Mouse (Mus musculus): ENCODE measurements around the gene Tmem135. TPM values are rescaled to one million over a fixed set of nuclear protein-coding genes. Genes with fewer than 3 reads are reported as not detected.
A peak's percentile ranks its signal among the peaks of the same experiment; 100 is the strongest.

Gene Tmem135
- total and polyA plus RNA-seq, 3 experiments, result 87.3 to 469 (median 125) TPM

DNA sequence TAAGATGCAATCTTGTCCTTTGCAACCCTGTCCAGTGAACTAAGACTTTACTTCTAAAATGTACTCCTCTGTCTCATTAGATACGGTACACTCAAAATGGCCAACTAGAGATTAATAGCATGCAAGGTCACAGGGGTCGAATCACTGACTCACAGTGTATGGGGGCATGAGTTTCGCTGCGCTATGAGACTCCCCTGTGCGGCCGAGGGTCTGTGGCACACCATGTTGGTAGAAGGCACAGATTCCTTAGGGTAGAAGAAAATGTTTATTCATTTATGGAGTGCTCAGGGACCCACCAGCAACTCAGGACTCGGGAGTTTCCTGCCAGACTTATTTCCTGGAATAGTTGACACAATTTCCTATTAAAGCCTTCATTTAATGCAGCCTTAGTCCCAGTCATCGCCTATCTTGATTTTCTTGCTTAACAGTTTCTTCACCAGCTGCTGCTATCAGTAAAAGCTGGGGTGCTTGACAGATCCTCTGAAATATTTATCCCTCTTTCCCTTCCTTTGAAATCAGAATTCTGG is 14.2 kb upstream of the Tmem135 start:
- DNase-seq, result no peak

- peak; percentile 49 for DNase-seq
Measured at GRCm38 (mm10) chr7:89417707-89418106, 13.7 kb upstream of the Tmem135 start.

- DNase-seq, result no peak
Measured at GRCm38 (mm10) chr7:89416027-89416426, 12.0 kb upstream of the Tmem135 start.

- no peak for DNase-seq
Measured at GRCm38 (mm10) chr7:89412094-89412493, 8.1 kb upstream of the Tmem135 start.

- no peak for DNase-seq
Measured at GRCm38 (mm10) chr7:89411346-89411745, 7.3 kb upstream of the Tmem135 start.

DNA sequence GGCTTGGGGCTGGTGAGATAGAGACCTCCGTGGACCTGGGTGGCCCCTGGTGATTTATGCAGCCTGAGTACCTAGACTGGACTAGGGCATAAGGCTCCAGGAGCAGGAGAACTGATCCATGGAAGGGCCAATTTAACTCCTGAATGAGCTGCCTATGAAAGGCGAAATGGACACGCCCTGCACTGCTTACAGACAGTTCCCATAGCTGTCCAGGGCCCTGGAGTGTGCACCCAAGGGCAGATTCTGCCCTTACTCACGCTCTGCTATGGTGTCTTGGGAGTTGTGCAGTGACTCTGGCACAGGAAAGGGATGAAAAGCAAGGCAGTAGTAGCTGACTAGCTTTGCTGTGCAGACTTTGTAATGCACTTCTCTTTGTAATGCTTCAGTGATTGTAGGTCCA is 6.3 kb upstream of the Tmem135 start:
- DNase-seq, result no peak

- DNase-seq, result no peak
Measured at GRCm38 (mm10) chr7:89407006-89407940, 3.3 kb upstream of the Tmem135 start.

- no peak for DNase-seq
Measured at GRCm38 (mm10) chr7:89406011-89406410, 2.0 kb upstream of the Tmem135 start.

DNA sequence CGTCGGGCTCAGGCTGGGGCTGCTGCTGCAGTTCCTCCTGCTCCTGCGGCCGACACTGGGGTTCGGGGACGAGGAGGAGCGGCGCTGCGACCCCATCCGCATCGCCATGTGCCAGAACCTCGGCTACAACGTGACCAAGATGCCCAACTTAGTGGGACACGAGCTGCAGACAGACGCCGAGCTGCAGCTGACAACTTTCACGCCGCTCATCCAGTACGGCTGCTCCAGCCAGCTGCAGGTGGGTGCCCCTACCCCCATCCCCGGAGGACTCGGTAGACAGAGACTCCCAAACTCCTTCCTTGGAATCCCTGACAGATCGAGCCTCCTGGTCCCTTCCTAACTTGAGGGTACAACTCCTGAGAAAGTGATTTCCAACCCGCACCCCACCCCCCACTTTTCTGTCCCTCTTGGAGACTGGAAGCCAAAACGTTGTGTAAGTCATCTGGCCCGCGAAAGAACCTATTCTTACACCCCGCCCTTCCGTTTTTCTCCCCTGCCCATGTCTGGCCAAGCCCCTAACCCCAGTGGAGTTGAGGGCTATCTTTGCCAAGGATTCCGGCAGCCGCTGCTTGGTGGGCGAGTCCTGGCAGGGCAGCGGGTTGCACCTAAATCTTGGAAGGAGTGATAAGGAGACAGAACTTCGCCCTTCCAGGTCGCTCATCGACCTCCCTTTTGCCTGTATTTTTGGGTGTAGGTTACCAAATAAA is 865 bp upstream of the Tmem135 start:
- peak; percentile 73 for DNase-seq

GRCm38 (mm10) chr7:89403053-89403972 is 709 bp downstream of the Tmem135 start:
- DNase-seq, result peak; percentile 89

DNA sequence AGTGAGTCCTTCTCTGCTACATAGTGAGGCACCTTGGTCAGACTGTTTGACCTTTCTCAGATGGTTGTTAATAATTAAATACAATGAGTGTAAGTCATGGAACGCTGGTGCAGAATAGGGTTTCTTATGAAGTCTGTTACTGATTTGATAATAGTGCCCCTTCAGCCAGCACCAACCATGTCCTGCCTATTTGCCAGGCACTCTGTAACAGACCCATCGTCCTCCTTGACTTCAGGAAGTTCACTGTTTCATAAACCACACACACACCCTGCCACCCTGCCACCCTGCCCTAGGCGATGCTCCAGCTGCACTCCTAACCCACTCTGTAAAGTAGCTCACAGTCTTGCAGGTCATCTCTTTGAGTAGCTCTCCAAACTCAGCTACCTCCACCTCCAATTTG is 2.1 kb downstream of the Tmem135 start:
- no peak for DNase-seq

GRCm38 (mm10) chr7:89401136-89401858 is 2.7 kb downstream of the Tmem135 start:
- no peak for DNase-seq

DNA sequence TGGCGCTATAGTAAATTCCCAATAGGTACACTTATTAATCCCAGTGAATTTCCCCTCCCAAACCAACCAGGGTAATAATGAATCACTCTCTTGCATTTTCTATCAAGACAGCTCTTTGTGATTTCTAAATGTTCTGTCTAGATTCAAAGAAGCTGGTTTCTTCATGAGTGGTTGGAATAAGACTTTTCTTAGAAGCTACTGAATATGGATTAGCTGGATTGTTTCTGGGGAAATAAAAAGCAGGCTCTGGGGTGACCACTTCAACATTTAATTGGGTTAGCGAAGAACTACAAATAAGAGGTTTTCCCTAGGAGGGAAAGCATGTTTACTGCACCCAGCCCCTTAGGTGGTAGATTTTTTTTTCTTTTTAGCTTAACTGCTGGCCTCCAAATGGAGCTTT is 3.3 kb downstream of the Tmem135 start:
- no peak for DNase-seq

- DNase-seq, result no peak
Measured at GRCm38 (mm10) chr7:89397837-89398534, 6.0 kb downstream of the Tmem135 start.

DNA sequence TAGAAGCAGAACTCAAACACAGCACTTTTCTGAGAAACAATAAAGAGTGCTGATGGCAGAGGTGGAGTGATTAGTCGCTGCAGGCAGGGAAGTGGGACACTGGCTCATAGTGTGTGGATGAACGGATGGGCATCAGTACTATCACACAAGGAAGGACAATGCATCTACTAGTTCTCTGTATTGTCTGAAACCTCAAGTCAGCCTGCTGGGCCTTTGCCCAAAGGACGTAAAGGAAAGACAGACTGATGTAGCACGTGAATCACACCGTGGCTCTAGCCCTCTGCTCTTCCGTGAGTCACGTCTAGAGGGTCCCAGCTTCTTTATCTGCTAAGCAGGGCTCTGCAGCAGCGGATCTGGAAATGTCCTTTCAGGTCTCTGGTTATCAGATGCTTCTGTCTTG is 7.6 kb downstream of the Tmem135 start:
- no peak for DNase-seq

GRCm38 (mm10) chr7:89395399-89395798 is 8.6 kb downstream of the Tmem135 start:
- no peak for DNase-seq

DNA sequence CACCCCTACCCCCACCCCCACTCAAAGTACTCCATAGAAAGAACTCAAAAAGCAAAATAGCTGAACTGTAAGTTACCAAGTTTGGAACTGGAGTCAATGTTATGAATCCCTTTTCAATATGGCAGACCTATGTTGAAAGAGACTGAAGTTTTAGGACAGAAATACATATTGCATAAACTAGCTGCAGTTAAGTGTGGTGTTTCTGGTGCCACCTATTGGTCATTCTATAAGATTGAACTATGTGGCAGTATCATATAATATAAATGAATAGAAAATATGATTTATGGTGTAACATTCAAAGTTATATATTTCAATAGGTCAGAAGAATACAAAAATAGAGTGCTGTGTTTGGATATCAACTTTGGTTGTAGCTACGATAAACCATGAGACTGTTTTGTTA is 11.2 kb downstream of the Tmem135 start:
- DNase-seq, result no peak

DNA sequence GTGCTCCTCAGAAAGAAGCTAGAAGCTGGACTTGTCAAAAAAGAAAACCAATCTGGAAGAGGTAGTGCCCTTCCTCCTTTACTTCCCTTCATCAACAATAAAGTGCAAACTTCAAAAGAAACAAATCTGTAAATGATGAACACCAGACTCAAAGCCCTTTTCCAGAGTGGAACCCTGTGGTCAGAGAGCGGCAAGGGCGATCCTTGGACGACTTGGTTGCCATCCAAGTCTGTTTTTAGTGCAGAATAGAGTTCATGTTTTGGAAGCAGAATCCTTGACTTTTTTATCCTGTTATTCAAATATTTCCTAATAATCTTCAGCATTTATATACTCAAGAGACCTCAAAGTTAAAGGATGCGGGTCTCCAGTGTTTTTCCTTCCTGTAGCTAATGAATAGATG is 11.6 kb downstream of the Tmem135 start:
- peak; percentile 61 for DNase-seq

DNA sequence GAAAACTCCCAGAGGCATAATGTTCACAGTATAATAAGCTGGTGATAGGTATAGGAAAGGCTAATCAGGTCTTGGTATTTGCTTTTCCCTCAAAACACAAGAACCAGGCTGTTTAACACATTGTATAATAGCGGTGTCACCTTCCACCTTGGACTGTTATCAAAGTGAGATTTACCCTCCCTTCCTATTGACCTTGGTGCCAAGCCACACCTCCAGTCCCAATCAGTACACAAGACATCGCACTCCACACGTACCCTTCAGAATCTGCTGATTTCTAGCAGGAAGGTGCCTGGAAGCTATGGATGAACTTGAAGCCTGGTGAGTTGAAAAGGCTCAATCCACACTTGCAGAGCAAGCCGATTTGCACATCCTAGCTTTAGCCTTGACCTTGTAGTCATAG is 12.2 kb downstream of the Tmem135 start:
- DNase-seq, result peak; percentile 41

DNA sequence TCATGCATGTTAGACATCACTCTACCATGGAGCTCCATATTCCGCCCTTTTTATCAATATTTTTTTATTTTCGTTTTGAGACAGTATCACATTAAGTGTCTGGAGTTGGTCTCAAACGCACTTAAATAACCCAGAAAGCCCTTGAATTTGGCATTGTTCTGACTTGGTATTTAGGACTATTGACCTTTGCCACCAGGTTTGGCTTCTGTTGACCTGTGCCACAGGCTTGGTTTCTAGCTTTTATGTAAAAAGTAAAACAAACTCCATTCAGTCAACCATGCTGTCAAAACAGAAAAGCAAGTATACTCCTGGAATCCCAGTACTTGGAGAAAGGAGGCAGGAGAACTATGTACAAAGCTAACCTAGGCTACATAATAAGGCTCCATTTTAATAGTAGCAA is 12.7 kb downstream of the Tmem135 start:
- DNase-seq, result no peak

GRCm38 (mm10) chr7:89390660-89391059 is 13.4 kb downstream of the Tmem135 start:
- DNase-seq, result peak; percentile 75

Data from adrenal gland, adult 2 months (tissue).